Mouse (Mus musculus) MEL (cell line): ENCODE measurements at regions not wholly inside any gene's neighbourhood (a gene's known extent, or its start where the extent isn't known, plus 50 kb on each side); places are given as distances from the start of the nearest gene placed in this dataset.

Source experiments
- DNase-seq: peaks from one replicate; pipeline ENCODE4 v3.0.0; 2011; ENCODE audit warnings: low read depth, low spot score
- H3K27ac ChIP-seq: 2 replicates; pipeline ENCODE4 v1.5.1; 2012; ENCODE audit warnings: low read depth, mild to moderate bottlenecking, control low read depth, low read length, moderate library complexity; ENCODE audit not compliant: control insufficient read depth
- H3K27me3 ChIP-seq, 2 experiments: fragments of 150-350 bp in 1 of 2; sonication (generic) in 1 of 2; 2 replicates each; pipeline ENCODE4 v1.6.1; 2012; ENCODE audit warnings: low read length in 2 of 2, mild to moderate bottlenecking in 2 of 2, improper control_type of control experiment in 1 of 2, moderate library complexity in 1 of 2; ENCODE audit not compliant: insufficient read depth in 2 of 2, control insufficient read depth in 1 of 2
- H3K36me3 ChIP-seq, 2 experiments: 2 replicates each; pipeline ENCODE4 v1.6.1; 2012 to 2014; ENCODE audit warnings: low read length in 2 of 2, improper control_type of control experiment in 1 of 2, inconsistent platforms in 1 of 2, mild to moderate bottlenecking in 1 of 2; ENCODE audit not compliant: insufficient read depth in 2 of 2, control insufficient read depth in 1 of 2
- H3K4me1 ChIP-seq, 2 experiments: fragments of 150-350 bp in 1 of 2; sonication (generic) in 1 of 2; 2 replicates each; pipeline ENCODE4 v1.6.1; 2012; ENCODE audit warnings: low read length in 2 of 2, improper control_type of control experiment in 1 of 2, mild to moderate bottlenecking in 1 of 2; ENCODE audit not compliant: insufficient read depth in 2 of 2, control insufficient read depth in 1 of 2
- H3K4me3 ChIP-seq, 2 experiments: fragments of 150-350 bp in 1 of 2; sonication (generic) in 1 of 2; 2 replicates each; pipeline ENCODE4 v1.5.1; 2012; ENCODE audit warnings: low read depth in 2 of 2, low read length in 2 of 2, mild to moderate bottlenecking in 2 of 2, moderate library complexity in 2 of 2, control low read depth in 1 of 2, improper control_type of control experiment in 1 of 2; ENCODE audit not compliant: control insufficient read depth in 1 of 2, insufficient read depth in 1 of 2
- H3K79me2 ChIP-seq: 2 replicates; pipeline ENCODE4 v1.6.1; 2012; ENCODE audit warnings: mild to moderate bottlenecking, low read length, moderate library complexity; ENCODE audit not compliant: control insufficient read depth, poor library complexity, insufficient read depth
- H3K9ac ChIP-seq: 2 replicates; pipeline ENCODE4 v1.6.1; 2012; ENCODE audit warnings: low read depth, mild to moderate bottlenecking, control low read depth, low read length, moderate library complexity; ENCODE audit not compliant: control insufficient read depth, poor library complexity, severe bottlenecking
- H3K9me3 ChIP-seq: fragments of 150-350 bp; sonication (generic); replicated peaks from 2 replicates; pipeline ENCODE4 v1.6.1; 2012; ENCODE audit warnings: mild to moderate bottlenecking, low read length, improper control_type of control experiment, moderate library complexity; ENCODE audit not compliant: insufficient read depth
- E2F4 ChIP-seq: IDR thresholded peaks from 2 replicates; pipeline ENCODE4 v1.6.1; 2011; ENCODE audit warnings: low read depth, low read length, improper control_type of control experiment, borderline replicate concordance
- ELF1 ChIP-seq: IDR thresholded peaks from 2 replicates; pipeline ENCODE4 v1.6.1; 2014; ENCODE audit warnings: low read depth, mild to moderate bottlenecking, inconsistent platforms, low read length, improper control_type of control experiment, moderate library complexity
- EP300 ChIP-seq, 2 experiments: IDR thresholded peaks; 2 replicates each; pipeline ENCODE4 v1.6.1; 2011; ENCODE audit warnings: improper control_type of control experiment in 2 of 2, low read length in 2 of 2, low read depth in 1 of 2, mild to moderate bottlenecking in 1 of 2
- MAFK ChIP-seq: IDR thresholded peaks from 2 replicates; pipeline ENCODE4 v1.6.1; 2011; ENCODE audit warnings: low read depth, mild to moderate bottlenecking, low read length, improper control_type of control experiment, borderline replicate concordance
- MAZ ChIP-seq: IDR thresholded peaks from 2 replicates; pipeline ENCODE4 v1.6.1; 2012; ENCODE audit warnings: low read depth, mild to moderate bottlenecking, inconsistent platforms, low read length, improper control_type of control experiment
- MYB ChIP-seq: IDR thresholded peaks from 2 replicates; pipeline ENCODE4 v1.6.1; 2011; ENCODE audit warnings: mild to moderate bottlenecking, low read depth, low read length, improper control_type of control experiment
- NRF1 ChIP-seq: IDR thresholded peaks from 2 replicates; pipeline ENCODE4 v1.6.1; 2014; ENCODE audit warnings: low read depth, mild to moderate bottlenecking, inconsistent platforms, low read length, improper control_type of control experiment, moderate library complexity; ENCODE audit not compliant: poor library complexity, insufficient read depth, severe bottlenecking
- RAD21 ChIP-seq: IDR thresholded peaks from 2 replicates; pipeline ENCODE4 v1.6.1; 2011; ENCODE audit warnings: mild to moderate bottlenecking, low read depth, low read length, improper control_type of control experiment
- RCOR1 ChIP-seq: IDR thresholded peaks from 2 replicates; pipeline ENCODE4 v1.6.1; 2012; ENCODE audit warnings: low read depth, mild to moderate bottlenecking, inconsistent platforms, low read length, improper control_type of control experiment
- SIN3A ChIP-seq: IDR thresholded peaks from 2 replicates; pipeline ENCODE4 v1.6.1; 2012; ENCODE audit warnings: low read length, improper control_type of control experiment, inconsistent platforms
- SMC3 ChIP-seq: IDR thresholded peaks from 2 replicates; pipeline ENCODE4 v1.6.1; 2011; ENCODE audit warnings: low read depth, low read length, improper control_type of control experiment
- TBP ChIP-seq: IDR thresholded peaks from 2 replicates; pipeline ENCODE4 v1.8.0; 2011; ENCODE audit warnings: low read depth, low read length, improper control_type of control experiment
- UBTF ChIP-seq: IDR thresholded peaks from 2 replicates; pipeline ENCODE4 v1.6.1; 2012; ENCODE audit warnings: low read depth, mild to moderate bottlenecking, inconsistent platforms, low read length, improper control_type of control experiment, moderate library complexity, borderline replicate concordance; ENCODE audit not compliant: insufficient read depth
- USF1 ChIP-seq: IDR thresholded peaks from 2 replicates; pipeline ENCODE4 v1.6.1; 2014; ENCODE audit warnings: low read depth, mild to moderate bottlenecking, inconsistent platforms, low read length, improper control_type of control experiment, moderate library complexity
- USF2 ChIP-seq, 2 experiments: IDR thresholded peaks; 2 replicates each; pipeline ENCODE4 v1.6.1; 2011 to 2012; ENCODE audit warnings: improper control_type of control experiment in 2 of 2, low read length in 2 of 2, borderline replicate concordance in 1 of 2, inconsistent platforms in 1 of 2, low read depth in 1 of 2, mild to moderate bottlenecking in 1 of 2; ENCODE audit not compliant: insufficient read depth in 1 of 2
- ZNF384 ChIP-seq: IDR thresholded peaks from 2 replicates; pipeline ENCODE4 v1.6.1; 2012; ENCODE audit warnings: low read depth, mild to moderate bottlenecking, inconsistent platforms, low read length, improper control_type of control experiment

DNA sequence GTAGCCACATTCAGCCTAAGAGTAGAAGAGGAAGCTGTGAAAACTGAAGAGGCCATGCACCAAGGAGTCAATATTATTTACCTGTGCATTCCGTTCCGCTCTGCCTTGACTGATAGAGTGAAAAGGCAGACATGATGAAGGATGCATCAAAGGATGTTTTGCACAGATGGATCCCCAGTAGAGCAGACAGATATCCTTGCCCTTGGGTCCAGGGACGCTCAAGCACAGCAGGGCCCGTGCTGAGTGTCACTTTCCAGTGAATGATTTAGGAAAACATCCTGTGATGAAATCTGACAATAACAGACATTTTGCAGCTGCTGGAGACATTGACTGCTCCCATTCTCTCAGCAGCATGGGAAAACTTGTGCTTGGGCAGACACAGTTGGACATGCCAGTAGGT is 561.6 kb upstream of the Rag2 start:
- TF ChIP-seq UBTF (no peak), SIN3A (no peak), ELF1 (no peak), MAFK (no peak), TBP (no peak), USF1 (no peak), RAD21 (no peak), EP300 (IDR thresholded peaks at IDR 0.05; ENCODE audit: low read depth in 1 of 2, low read length in 2 of 2) (no peak), MYB (no peak), SMC3 (no peak), MAZ (no peak), RCOR1 (no peak), E2F4 (no peak), NRF1 (no peak)

DNA sequence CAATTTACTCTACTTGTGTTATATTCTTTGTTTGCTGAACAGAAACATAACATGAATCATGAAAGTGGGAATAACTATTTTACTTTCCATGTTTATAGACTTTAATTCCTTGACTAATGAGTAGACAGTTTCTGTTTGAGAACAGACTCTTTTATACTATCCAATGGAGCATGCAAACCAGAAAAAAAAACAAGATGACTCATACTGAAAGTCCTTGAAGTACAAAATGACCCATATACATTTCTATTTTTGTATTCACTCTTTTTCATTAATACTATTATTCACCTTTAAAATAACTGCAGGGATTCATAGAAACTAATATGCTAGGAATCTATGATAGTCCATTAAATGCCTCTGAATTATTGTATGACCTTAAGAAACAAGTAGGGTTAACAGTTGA is 549.5 kb upstream of the Rag2 start:
- no peak for DNase-seq
- H3K36me3 ChIP-seq, result no peaks in the 10 kb centered on the region
- no peaks in the 10 kb centered on the region for H3K4me1 ChIP-seq
- no peak for TF ChIP-seq EP300 (IDR thresholded peaks at IDR 0.05; ENCODE audit: low read depth in 1 of 2, low read length in 2 of 2)
- no peak for TF ChIP-seq ZNF384
- TF ChIP-seq USF2 (IDR thresholded peaks at IDR 0.05; ENCODE audit: borderline replicate concordance in 1 of 2, insufficient read depth in 1 of 2, low read depth in 1 of 2, low read length in 2 of 2), result no peak
- TF ChIP-seq UBTF, result no peak
- no peak overlapping the region for H3K4me3 ChIP-seq
- no peaks in the 10 kb centered on the region for H3K79me2 ChIP-seq
- no peaks in the 10 kb centered on the region for H3K9me3 ChIP-seq
- no peak overlapping the region for H3K27ac ChIP-seq
- no peaks in the 10 kb centered on the region for H3K27me3 ChIP-seq
- H3K9ac ChIP-seq, result no peak overlapping the region

More for the DNA sequence above, 561.6 kb upstream of the Rag2 start:
- Histone ChIP-seq H3K27me3 (no peaks in the 10 kb centered on the region), H3K36me3 (no peaks in the 10 kb centered on the region), H3K4me1 (no peaks in the 10 kb centered on the region), H3K27ac (no peak overlapping the region), H3K79me2 (no peaks in the 10 kb centered on the region), H3K9ac (no peak overlapping the region), H3K4me3 (no peak overlapping the region), H3K9me3 (no peaks in the 10 kb centered on the region)
- DNase-seq, result no peak
